Mouse (Mus musculus): ENCODE measurements around the gene BC028528.

DNA sequence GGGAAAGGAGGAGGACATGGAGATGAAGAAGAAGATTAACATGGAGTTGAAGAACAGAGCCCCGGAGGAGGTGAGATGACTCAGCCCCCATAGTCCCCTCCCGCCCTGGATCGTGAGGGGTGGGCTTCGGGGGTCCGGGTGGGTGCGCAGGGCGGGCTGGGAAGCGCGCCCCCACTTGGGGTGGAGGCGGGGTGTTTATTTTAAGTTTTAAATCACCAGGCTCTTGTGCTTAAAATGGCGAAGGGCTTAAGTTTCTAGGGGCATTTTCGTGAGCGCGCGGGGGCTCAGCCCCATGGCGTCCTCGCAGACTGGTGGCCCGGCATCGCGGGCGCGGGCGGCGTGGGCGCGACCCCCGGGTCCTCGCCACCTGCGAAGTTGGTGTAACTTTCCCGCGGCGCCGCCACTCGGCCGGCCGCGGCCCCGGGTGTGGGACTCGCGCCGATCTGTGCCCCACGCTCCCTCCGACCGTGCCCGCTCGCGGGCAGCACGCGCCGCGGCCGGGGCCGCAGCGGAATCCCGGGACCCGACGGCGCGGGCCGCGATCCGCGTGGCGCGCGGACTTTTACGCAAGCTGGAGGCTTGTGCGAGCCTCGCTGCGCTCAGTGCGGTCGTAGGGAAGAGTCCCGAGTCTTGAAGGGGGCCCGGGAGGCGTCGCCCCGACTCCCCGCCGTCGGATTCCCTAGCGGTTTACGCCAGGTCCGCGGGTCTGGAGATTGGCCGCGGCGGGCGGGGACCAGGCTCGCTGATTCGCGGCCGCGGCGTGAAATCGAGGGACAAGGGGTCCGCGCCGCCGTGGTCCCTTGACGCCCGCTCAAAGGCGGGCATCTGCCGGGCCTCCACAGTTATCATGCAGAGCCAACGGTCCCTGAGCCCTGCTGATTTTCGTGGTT, 38.0 kb upstream of the BC028528 start:
- TF ChIP-seq CTCF (conservative IDR thresholded peaks at IDR 0.05; ENCODE audit: insufficient read depth, insufficient read length, low read depth, low read length) (no peak), POLR2A (IDR thresholded peaks at IDR 0.05; ENCODE audit: low read depth, low read length) (no peak)
